Mouse (Mus musculus) olfactory bulb, adult 2 months (tissue): ENCODE measurements around the gene Gmds.

Experiments used
- CTCF ChIP-seq: fragments of 200-500 bp; IDR thresholded peaks from 2 replicates; pipeline ENCODE4 v1.5.1; 2012; ENCODE audit warnings: low read depth, mild to moderate bottlenecking, low read length, moderate library complexity; ENCODE audit not compliant: insufficient read depth
- POLR2A ChIP-seq: fragments of 200-500 bp; IDR thresholded peaks from 2 replicates; pipeline ENCODE4 v1.6.1; 2012; ENCODE audit warnings: mild to moderate bottlenecking, low read depth, low read length, moderate library complexity; ENCODE audit not compliant: insufficient read depth

- TF ChIP-seq POLR2A: no peak
- TF ChIP-seq CTCF: no peak
Observed at GRCm38 (mm10) chr13:32294416-32295195, 43.9 kb downstream of the Gmds start.
